Mouse (Mus musculus) CH12.LX (cell line): Measurements from ENCODE around the gene Htra2. TPM values are rescaled to one million over a fixed set of nuclear protein-coding genes. Genes with fewer than 3 reads are reported as not detected.

Experiments
- DNase-seq: peaks from one replicate; pipeline ENCODE4 v3.0.0-alpha.2; 2013; ENCODE audit errors: extremely low read depth
- H3K27ac ChIP-seq: 2 replicates; pipeline ENCODE4 v1.5.1; 2012; ENCODE audit warnings: low read depth, mild to moderate bottlenecking, control low read depth, moderate library complexity; ENCODE audit not compliant: insufficient read depth
- H3K27me3 ChIP-seq: replicated peaks from 2 replicates; pipeline ENCODE3; 2012; ENCODE audit warnings: inconsistent platforms
- H3K36me3 ChIP-seq, 2 experiments: replicated peaks in 1 of 2; 2 replicates each; pipeline versions ENCODE3 to v1.6.1; 2012; ENCODE audit warnings: inconsistent platforms in 1 of 2, low read length in 1 of 2, mild to moderate bottlenecking in 1 of 2, mixed read lengths in 1 of 2, moderate library complexity in 1 of 2; ENCODE audit not compliant: control insufficient read depth in 1 of 2, insufficient read depth in 1 of 2
- H3K4me1 ChIP-seq, 2 experiments: 2 replicates each; pipeline ENCODE4 v1.6.1; 2012; ENCODE audit warnings: inconsistent platforms in 1 of 2, moderate library complexity in 1 of 2; ENCODE audit not compliant: insufficient read depth in 2 of 2, control insufficient read depth in 1 of 2
- H3K4me2 ChIP-seq: 2 replicates; pipeline ENCODE4 v1.6.1; 2012; ENCODE audit warnings: low read depth, mild to moderate bottlenecking, control low read depth; ENCODE audit not compliant: poor library complexity, insufficient read depth, severe bottlenecking
- H3K4me3 ChIP-seq, 3 experiments: fragments of 150-350 bp in 1 of 3; sonication (generic) in 1 of 3; replicated peaks in 1 of 3; 2 replicates each; pipeline versions ENCODE3 to v1.5.1; 2011 to 2012; ENCODE audit warnings: low read depth in 2 of 3, low read length in 2 of 3, mild to moderate bottlenecking in 2 of 3, moderate library complexity in 2 of 3, control low read depth in 1 of 3, improper control_type of control experiment in 1 of 3, inconsistent platforms in 1 of 3, mixed read lengths in 1 of 3; ENCODE audit not compliant: poor library complexity in 1 of 3
- H3K79me2 ChIP-seq: replicated peaks from 2 replicates; pipeline ENCODE4 v1.6.1; 2012; ENCODE audit warnings: mild to moderate bottlenecking, moderate library complexity; ENCODE audit not compliant: control insufficient read depth, poor library complexity, insufficient read depth, severe bottlenecking; ENCODE audit errors: extremely low read depth
- H3K9ac ChIP-seq: 2 replicates; pipeline ENCODE4 v1.6.1; 2012; ENCODE audit warnings: low read depth, mild to moderate bottlenecking, control low read depth, moderate library complexity; ENCODE audit not compliant: insufficient read depth
- H3K9me3 ChIP-seq: replicated peaks from 2 replicates; pipeline ENCODE3; 2012; ENCODE audit warnings: low read length, inconsistent platforms, mixed read lengths
- CHD1 ChIP-seq: IDR thresholded peaks from 2 replicates; pipeline ENCODE4 v1.6.1; 2012; ENCODE audit warnings: low read depth, low read length, improper control_type of control experiment, inconsistent platforms
- CHD2 ChIP-seq: IDR thresholded peaks from 2 replicates; pipeline ENCODE4 v1.6.1; 2011; ENCODE audit warnings: low read length, improper control_type of control experiment
- CTCF ChIP-seq, 2 experiments: IDR thresholded peaks in 1 of 2; conservative IDR thresholded peaks in 1 of 2; 2 replicates each; pipeline ENCODE4 v1.5.1; 2011 to 2012; ENCODE audit warnings: low read depth in 2 of 2, low read length in 2 of 2, improper control_type of control experiment in 1 of 2, inconsistent platforms in 1 of 2, mild to moderate bottlenecking in 1 of 2, moderate library complexity in 1 of 2
- ELF1 ChIP-seq: IDR thresholded peaks from 2 replicates; pipeline ENCODE4 v1.6.1; 2014; ENCODE audit warnings: low read depth, mild to moderate bottlenecking, inconsistent platforms, low read length, improper control_type of control experiment
- ETS1 ChIP-seq: conservative IDR thresholded peaks from 2 replicates; pipeline ENCODE4 v1.6.1; 2012; ENCODE audit warnings: low read depth, mild to moderate bottlenecking, inconsistent platforms, low read length, improper control_type of control experiment, moderate library complexity
- GABPA ChIP-seq: IDR thresholded peaks from 2 replicates; pipeline ENCODE4 v1.6.1; 2012; ENCODE audit warnings: low read depth, low read length, improper control_type of control experiment, inconsistent platforms; ENCODE audit not compliant: insufficient replicate concordance
- HCFC1 ChIP-seq: IDR thresholded peaks from 2 replicates; pipeline ENCODE4 v1.6.1; 2012; ENCODE audit warnings: low read depth, mild to moderate bottlenecking, inconsistent platforms, low read length, improper control_type of control experiment
- JUN ChIP-seq: IDR thresholded peaks from 2 replicates; pipeline ENCODE4 v1.6.1; 2011; ENCODE audit warnings: low read depth, mild to moderate bottlenecking, low read length, improper control_type of control experiment, moderate library complexity; ENCODE audit not compliant: insufficient read depth
- JUND ChIP-seq: conservative IDR thresholded peaks from 2 replicates; pipeline ENCODE4 v1.6.1; 2011; ENCODE audit warnings: low read depth, low read length, improper control_type of control experiment
- KAT2A ChIP-seq: IDR thresholded peaks from 2 replicates; pipeline ENCODE4 v1.6.1; 2012; ENCODE audit warnings: low read length, improper control_type of control experiment, inconsistent platforms; ENCODE audit not compliant: insufficient replicate concordance
- MAFK ChIP-seq: IDR thresholded peaks from 2 replicates; pipeline ENCODE4 v1.6.1; 2011; ENCODE audit warnings: low read length, improper control_type of control experiment; ENCODE audit not compliant: insufficient replicate concordance
- MAZ ChIP-seq: IDR thresholded peaks from 2 replicates; pipeline ENCODE4 v1.6.1; 2012; ENCODE audit warnings: low read depth, mild to moderate bottlenecking, inconsistent platforms, low read length, improper control_type of control experiment, moderate library complexity
- MXI1 ChIP-seq: IDR thresholded peaks from 2 replicates; pipeline ENCODE4 v1.6.1; 2011; ENCODE audit warnings: mild to moderate bottlenecking, low read depth, low read length, improper control_type of control experiment
- MYC ChIP-seq: IDR thresholded peaks from 2 replicates; pipeline ENCODE4 v1.6.1; 2011; ENCODE audit warnings: low read depth, mild to moderate bottlenecking, improper control_type of control experiment, low read length
- NELFE ChIP-seq: IDR thresholded peaks from 2 replicates; pipeline ENCODE4 v1.6.1; 2011; ENCODE audit warnings: low read depth, low read length, improper control_type of control experiment
- PAX5 ChIP-seq: IDR thresholded peaks from 2 replicates; pipeline ENCODE4 v1.6.1; 2012; ENCODE audit warnings: low read length, inconsistent platforms, mixed read lengths
- POLR2A ChIP-seq: IDR thresholded peaks from 2 replicates; pipeline ENCODE4 v1.6.1; 2011; ENCODE audit warnings: low read depth, mild to moderate bottlenecking, improper control_type of control experiment, low read length
- RAD21 ChIP-seq: IDR thresholded peaks from 2 replicates; pipeline ENCODE4 v1.6.1; 2011; ENCODE audit warnings: low read depth, mild to moderate bottlenecking, low read length, improper control_type of control experiment, moderate library complexity
- RCOR1 ChIP-seq: conservative IDR thresholded peaks from 2 replicates; pipeline ENCODE4 v1.6.1; 2012; ENCODE audit warnings: low read depth, mild to moderate bottlenecking, inconsistent platforms, low read length, improper control_type of control experiment
- SIN3A ChIP-seq: IDR thresholded peaks from 2 replicates; pipeline ENCODE4 v1.6.1; 2012; ENCODE audit warnings: low read length, improper control_type of control experiment, inconsistent platforms
- SMC3 ChIP-seq: IDR thresholded peaks from 2 replicates; pipeline ENCODE4 v1.6.1; 2011; ENCODE audit warnings: low read depth, low read length, improper control_type of control experiment
- TBP ChIP-seq: conservative IDR thresholded peaks from 2 replicates; pipeline ENCODE4 v1.6.1; 2011; ENCODE audit warnings: low read depth, low read length, improper control_type of control experiment
- TCF12 ChIP-seq: IDR thresholded peaks from 2 replicates; pipeline ENCODE4 v1.6.1; 2014; ENCODE audit warnings: low read depth, mild to moderate bottlenecking, inconsistent platforms, low read length, improper control_type of control experiment
- UBTF ChIP-seq: IDR thresholded peaks from 2 replicates; pipeline ENCODE4 v1.6.1; 2012; ENCODE audit warnings: low read depth, mild to moderate bottlenecking, inconsistent platforms, low read length, improper control_type of control experiment, moderate library complexity
- USF1 ChIP-seq: IDR thresholded peaks from 2 replicates; pipeline ENCODE4 v1.6.1; 2014; ENCODE audit warnings: low read depth, mild to moderate bottlenecking, inconsistent platforms, low read length, improper control_type of control experiment
- ZC3H11A ChIP-seq: IDR thresholded peaks from 2 replicates; pipeline ENCODE4 v1.6.1; 2012; ENCODE audit warnings: low read depth, mild to moderate bottlenecking, inconsistent platforms, low read length, improper control_type of control experiment
- ZKSCAN1 ChIP-seq: IDR thresholded peaks from 2 replicates; pipeline ENCODE4 v1.6.1; 2012; ENCODE audit warnings: low read depth, inconsistent platforms, low read length, improper control_type of control experiment, borderline replicate concordance
- ZMIZ1 ChIP-seq: IDR thresholded peaks from 2 replicates; pipeline ENCODE4 v1.6.1; 2012; ENCODE audit warnings: low read depth, mild to moderate bottlenecking, inconsistent platforms, low read length, improper control_type of control experiment
- ZNF384 ChIP-seq: IDR thresholded peaks from 2 replicates; pipeline ENCODE4 v1.6.1; 2012; ENCODE audit warnings: low read depth, low read length, improper control_type of control experiment, inconsistent platforms
- dilution Hi-C: fragments of 300-500 bp; cut with MboI; formaldehyde crosslinking; loops from 2 replicates; pipeline ENCODE4 v1.14.3; 2020; ENCODE audit warnings: low sequenced_read_pairs; ENCODE audit not compliant: extremely low pct_unique_long_range_greater_than_20kb, extremely low pct_ligation_motif_present
- in situ Hi-C: fragments of 300-500 bp; cut with MboI; formaldehyde crosslinking; loops from 3 replicates; pipeline ENCODE4 v1.14.3; 2019; ENCODE audit warnings: low sequenced_read_pairs, low pct_ligation_motif_present, low pct_unique_long_range_greater_than_20kb, mixed read lengths
- polyA plus RNA-seq: library from polyadenylated mRNA; unstranded; fragments of >175 nt; gene quantifications from 2 replicates; pipeline ENCODE4 v1.2.1, GENCODE M21; 2012; ENCODE audit warnings: low read depth; ENCODE audit not compliant: insufficient read length
- total RNA-seq, 2 experiments: library from RNA; depleted of rRNA; stranded (reverse); fragments of 300-350 nt in 1 of 2; fragments of >200 nt in 1 of 2; gene quantifications; 2 replicates each; pipeline ENCODE4 v1.2.3; 2012 to 2014

Gene Htra2
- total and polyA plus RNA-seq, 3 experiments: 113 to 185 (median 137) TPM

DNA sequence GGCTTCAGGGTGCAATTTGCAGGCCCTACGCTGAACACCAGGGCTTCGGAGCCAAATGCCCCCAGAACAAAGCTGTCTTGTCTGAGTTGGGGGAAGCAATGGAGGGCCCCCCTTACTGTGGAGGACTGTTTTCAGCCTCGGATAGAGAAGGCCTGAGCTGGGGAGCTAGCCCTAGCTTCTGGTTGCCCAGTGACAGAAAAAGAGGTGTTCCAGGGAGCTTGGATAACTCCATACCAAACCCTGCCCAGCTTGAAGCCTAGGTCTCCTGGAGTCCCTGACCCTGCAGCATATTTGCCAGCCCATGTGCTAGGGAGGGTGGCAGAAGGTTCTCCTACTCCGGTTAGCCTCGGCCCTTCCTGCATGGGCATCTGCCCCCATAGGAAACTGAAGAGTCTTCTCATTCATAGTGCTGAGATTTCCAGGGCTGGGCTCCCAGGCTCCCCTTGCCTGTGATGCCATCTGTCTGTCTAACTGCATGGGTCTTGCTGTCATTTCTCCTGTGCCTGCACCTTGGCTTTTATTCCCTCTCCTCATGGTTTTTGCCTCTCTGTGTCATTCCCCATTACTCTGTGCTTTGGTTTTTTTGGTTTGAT is 20.5 kb downstream of the Htra2 start:
- Histone ChIP-seq H3K27me3 (peaks cover 8% of the 10 kb centered on the region), H3K9ac (no peak overlapping the region), H3K9me3 (no peaks in the 10 kb centered on the region), H3K27ac (no peak overlapping the region), H3K4me3 (no peak overlapping the region), H3K79me2 (peaks cover 3% of the 10 kb centered on the region), H3K4me1 (peaks cover 12 to 51% of the 10 kb centered on the region in 2 experiments), H3K4me2 (no peak overlapping the region), H3K36me3 (peaks cover 13 to 28% of the 10 kb centered on the region in 2 experiments)
- TF ChIP-seq CHD1 (no peak), MYC (no peak), JUN (no peak), JUND (no peak), ZNF384 (no peak), ETS1 (no peak), HCFC1 (no peak), MAZ (no peak), USF1 (no peak), ZKSCAN1 (no peak), UBTF (no peak), SMC3 (no peak), RCOR1 (no peak)
- dilution Hi-C loops (no loop called here), in situ Hi-C loops (no loop called here)
- DNase-seq: no peak

DNA sequence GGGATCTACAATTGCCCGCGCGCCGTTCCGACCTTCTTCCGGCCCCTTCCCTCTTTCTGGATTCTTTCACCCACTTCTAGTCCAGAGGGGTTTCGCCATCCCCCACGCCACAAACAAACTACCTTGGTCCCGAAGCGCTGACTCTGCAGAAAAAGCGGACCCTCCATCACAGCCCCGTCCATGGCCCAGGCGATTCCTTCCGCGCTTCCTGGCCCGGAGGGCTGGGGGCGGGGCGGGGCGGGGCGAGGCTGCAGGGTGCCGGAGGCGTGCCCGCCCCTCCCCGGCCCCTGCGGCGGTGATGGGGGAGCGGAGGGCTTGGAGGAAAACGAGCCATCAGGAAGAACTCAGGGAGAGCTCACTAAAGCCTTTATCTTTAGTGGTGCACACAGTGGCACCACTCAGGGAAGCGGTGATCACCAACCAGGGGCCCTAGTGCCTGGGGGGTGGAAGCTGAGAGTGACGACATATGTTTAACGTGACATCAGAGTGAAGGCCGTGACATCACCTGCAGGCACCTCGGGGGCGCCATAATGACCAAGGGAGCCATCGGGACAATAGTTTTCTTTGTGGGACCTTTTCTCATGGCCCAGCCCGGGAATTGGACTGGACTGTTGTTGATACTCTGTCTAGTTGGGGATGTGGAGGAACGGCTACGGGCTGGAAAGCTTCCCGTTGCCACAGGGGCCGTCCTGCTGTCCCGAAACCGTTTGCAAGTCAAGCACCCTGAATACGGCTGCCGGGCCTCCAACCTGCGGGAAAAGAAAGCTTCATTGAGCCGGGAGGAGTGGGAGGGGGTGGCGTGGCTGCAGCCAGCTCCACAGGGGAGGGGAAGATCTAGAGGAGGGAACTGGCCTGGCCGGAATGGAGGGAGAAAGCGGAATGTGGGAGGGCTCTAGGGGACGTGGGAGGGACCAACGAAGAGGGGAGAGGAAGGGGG is 21.6 kb downstream of the Htra2 start, which contains the start of the genes Dok1 and Loxl3:
TSS of gene Dok1 (minus strand) at position 223 of the 937 bp plus-strand sequence.
TSS of gene Loxl3 (plus strand) at position 925 of the 937 bp plus-strand sequence.
- peaks cover 8% of the 10 kb centered on the region for H3K27me3 ChIP-seq
- in situ Hi-C loops (no loop called here), dilution Hi-C loops (no loop called here)
- H3K9ac ChIP-seq: peak within 1 kb of the TSS; percentile 74
- no peaks in the 10 kb centered on the region for H3K9me3 ChIP-seq
- H3K4me1 ChIP-seq: peaks cover 12 to 53% of the 10 kb centered on the region in 2 experiments
- H3K36me3 ChIP-seq: peaks cover 13 to 35% of the 10 kb centered on the region in 2 experiments
- peak within 1 kb of the TSS; percentile 64 to 90 (median 80) for H3K4me3 ChIP-seq
- no peak for DNase-seq
- peaks cover 3% of the 10 kb centered on the region for H3K79me2 ChIP-seq
- H3K4me2 ChIP-seq: peak within 1 kb of the TSS; percentile 77
- no peak within 1 kb of the TSS for H3K27ac ChIP-seq
- no peak for TF ChIP-seq KAT2A
- no peak for TF ChIP-seq ZC3H11A
- TF ChIP-seq PAX5: no peak
- no peak for TF ChIP-seq ZNF384
- no peak for TF ChIP-seq MYC
- TF ChIP-seq GABPA: peak; percentile 86
- TF ChIP-seq CHD2: peak; percentile 30; the same call in 1 of the 2 replicates
- peak; percentile 22 for TF ChIP-seq HCFC1
- no peak; the same call in 1 of the 2 replicates for TF ChIP-seq NELFE
- no peak for TF ChIP-seq TCF12
- no peak for TF ChIP-seq CTCF (conservative IDR thresholded peaks at IDR 0.05 in 1 of 2, IDR thresholded peaks at IDR 0.05 in 1 of 2; ENCODE audit: low read depth in 2 of 2, low read length in 2 of 2)
- no peak for TF ChIP-seq CHD1
- no peak for TF ChIP-seq RAD21
- no peak for TF ChIP-seq MXI1
- TF ChIP-seq ELF1: peak; percentile 74
- TF ChIP-seq MAFK: peak; percentile 94
- no peak for TF ChIP-seq TBP
- TF ChIP-seq ZMIZ1: no peak
- TF ChIP-seq JUND: no peak
- peak; percentile 73; the same call in 1 of the 2 replicates for TF ChIP-seq POLR2A
- TF ChIP-seq SIN3A: peak; percentile 70; the same call in 1 of the 2 replicates
